Mouse (Mus musculus): ENCODE measurements around the gene Gm20479. TPM values are rescaled to one million over a fixed set of nuclear protein-coding genes. Genes with fewer than 3 reads are reported as not detected.

Gene Gm20479
- polyA plus RNA-seq, 1 experiment from 2014 or later, result 1.2 TPM

- H3K4me1 ChIP-seq (replicated peaks; ENCODE audit: control insufficient read depth, insufficient read depth, low read length), result peaks cover 35% of the 10 kb centered on the region
- H3K9me3 ChIP-seq (ENCODE audit: control insufficient read depth, low read length), result no peaks in the 10 kb centered on the region
- H3K9ac ChIP-seq (ENCODE audit: low read length), result peak overlapping the region; percentile 63
- peak overlapping the region; percentile 55 for H3K4me3 ChIP-seq (ENCODE audit: low read depth, low read length)
- no peak for ATAC-seq (replicated peaks; ENCODE audit: low FRiP score, low TSS enrichment, low read depth)
- no peaks in the 10 kb centered on the region for H3K36me3 ChIP-seq (ENCODE audit: control insufficient read depth, insufficient read depth, low read length)
- H3K4me2 ChIP-seq (ENCODE audit: low read length), result peak overlapping the region; percentile 62
- H3K27me3 ChIP-seq (replicated peaks; ENCODE audit: control insufficient read depth, insufficient read depth, low read length), result peaks cover 49% of the 10 kb centered on the region
- WGBS, result under 1% methylated on average over 36 of the region's 77 CpGs
- DNase-seq (ENCODE audit: low spot score), result peak; percentile 76
- H3K27ac ChIP-seq (ENCODE audit: low read depth), result peak overlapping the region; percentile 88
Measured at GRCm38 (mm10) chr7:27333316-27333941, 23.8 kb downstream of the Gm20479 start.

- peaks cover 5% of the 10 kb centered on the region; the same call in 1 of the 2 replicates for H3K36me3 ChIP-seq (ENCODE audit: control insufficient read depth, insufficient read depth, low read length)
- H3K4me3 ChIP-seq (ENCODE audit: low read depth, low read length), result peak overlapping the region; percentile 55
- peaks cover 53% of the 10 kb centered on the region for H3K27me3 ChIP-seq (replicated peaks; ENCODE audit: control insufficient read depth, insufficient read depth, low read length)
- ATAC-seq (replicated peaks; ENCODE audit: low FRiP score, low TSS enrichment, low read depth) (peak; percentile 9; the same call in 1 of the 2 replicates), DNase-seq (ENCODE audit: low spot score) (peak; percentile 95)
- H3K27ac ChIP-seq (ENCODE audit: low read depth), result peak overlapping the region; percentile 88
- 2% methylated on average over 38 of the region's 39 CpGs for WGBS
- H3K4me1 ChIP-seq (replicated peaks; ENCODE audit: control insufficient read depth, insufficient read depth, low read length), result peaks cover 35% of the 10 kb centered on the region
- H3K9me3 ChIP-seq (ENCODE audit: control insufficient read depth, low read length), result no peaks in the 10 kb centered on the region
- peak overlapping the region; percentile 62 for H3K4me2 ChIP-seq (ENCODE audit: low read length)
- peak overlapping the region; percentile 63 for H3K9ac ChIP-seq (ENCODE audit: low read length)
Measured at GRCm38 (mm10) chr7:27332353-27333199, 24.6 kb downstream of the Gm20479 start.

DNA sequence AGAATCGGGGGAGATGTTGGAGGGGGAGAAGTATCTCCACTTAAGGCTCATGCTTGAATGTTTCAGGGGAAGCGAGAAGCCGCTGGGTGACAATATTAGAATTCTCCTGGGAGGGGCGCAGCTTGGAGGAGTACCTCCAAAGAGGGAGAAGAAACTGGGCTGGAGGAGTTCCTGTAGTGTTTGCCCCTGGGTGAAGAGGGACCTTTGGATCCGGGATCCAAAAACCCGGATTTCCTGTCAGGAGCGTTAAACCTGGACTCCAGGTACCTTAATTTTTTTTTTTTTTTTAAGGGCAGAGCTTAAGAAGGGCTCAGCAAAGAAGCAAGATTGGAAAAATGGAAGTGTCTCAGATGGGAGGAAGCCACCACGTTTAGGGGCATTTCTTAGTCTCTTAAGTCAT lies 25.4 kb downstream of the Gm20479 start:
- WGBS, result 4% methylated on average over 8 of the region's 8 CpGs
- H3K4me1 ChIP-seq (replicated peaks; ENCODE audit: control insufficient read depth, insufficient read depth, low read length), result peaks cover 35% of the 10 kb centered on the region
- DNase-seq (ENCODE audit: low spot score), result peak; percentile 66

GRCm38 (mm10) chr7:27331541-27331851 lies 25.7 kb downstream of the Gm20479 start:
- Histone ChIP-seq H3K27me3 (replicated peaks; ENCODE audit: control insufficient read depth, insufficient read depth, low read length) (peaks cover 56% of the 10 kb centered on the region), H3K4me3 (ENCODE audit: low read depth, low read length) (peak overlapping the region; percentile 55), H3K9me3 (ENCODE audit: control insufficient read depth, low read length) (no peaks in the 10 kb centered on the region), H3K36me3 (ENCODE audit: control insufficient read depth, insufficient read depth, low read length) (peaks cover 14% of the 10 kb centered on the region; the same call in 1 of the 2 replicates), H3K4me1 (replicated peaks; ENCODE audit: control insufficient read depth, insufficient read depth, low read length) (peaks cover 33% of the 10 kb centered on the region), H3K4me2 (ENCODE audit: low read length) (peak overlapping the region; percentile 62), H3K27ac (ENCODE audit: low read depth) (peak overlapping the region; percentile 88), H3K9ac (ENCODE audit: low read length) (peak overlapping the region; percentile 63)
- ATAC-seq (replicated peaks; ENCODE audit: low FRiP score, low TSS enrichment, low read depth) (no peak), DNase-seq (ENCODE audit: low spot score) (no peak)
- WGBS, result 3% methylated on average over 8 of the region's 8 CpGs

More for the DNA sequence above, 25.4 kb downstream of the Gm20479 start:
- H3K4me2 ChIP-seq (ENCODE audit: low read length), result peak overlapping the region; percentile 62
- H3K36me3 ChIP-seq (ENCODE audit: control insufficient read depth, insufficient read depth, low read length), result peaks cover 12% of the 10 kb centered on the region; the same call in 1 of the 2 replicates
- no peak for ATAC-seq (replicated peaks; ENCODE audit: low FRiP score, low TSS enrichment, low read depth)
- H3K27ac ChIP-seq (ENCODE audit: low read depth), result peak overlapping the region; percentile 88
- peak overlapping the region; percentile 63 for H3K9ac ChIP-seq (ENCODE audit: low read length)
- H3K27me3 ChIP-seq (replicated peaks; ENCODE audit: control insufficient read depth, insufficient read depth, low read length), result peaks cover 56% of the 10 kb centered on the region
- peak overlapping the region; percentile 55 for H3K4me3 ChIP-seq (ENCODE audit: low read depth, low read length)
- H3K9me3 ChIP-seq (ENCODE audit: control insufficient read depth, low read length), result no peaks in the 10 kb centered on the region

DNA sequence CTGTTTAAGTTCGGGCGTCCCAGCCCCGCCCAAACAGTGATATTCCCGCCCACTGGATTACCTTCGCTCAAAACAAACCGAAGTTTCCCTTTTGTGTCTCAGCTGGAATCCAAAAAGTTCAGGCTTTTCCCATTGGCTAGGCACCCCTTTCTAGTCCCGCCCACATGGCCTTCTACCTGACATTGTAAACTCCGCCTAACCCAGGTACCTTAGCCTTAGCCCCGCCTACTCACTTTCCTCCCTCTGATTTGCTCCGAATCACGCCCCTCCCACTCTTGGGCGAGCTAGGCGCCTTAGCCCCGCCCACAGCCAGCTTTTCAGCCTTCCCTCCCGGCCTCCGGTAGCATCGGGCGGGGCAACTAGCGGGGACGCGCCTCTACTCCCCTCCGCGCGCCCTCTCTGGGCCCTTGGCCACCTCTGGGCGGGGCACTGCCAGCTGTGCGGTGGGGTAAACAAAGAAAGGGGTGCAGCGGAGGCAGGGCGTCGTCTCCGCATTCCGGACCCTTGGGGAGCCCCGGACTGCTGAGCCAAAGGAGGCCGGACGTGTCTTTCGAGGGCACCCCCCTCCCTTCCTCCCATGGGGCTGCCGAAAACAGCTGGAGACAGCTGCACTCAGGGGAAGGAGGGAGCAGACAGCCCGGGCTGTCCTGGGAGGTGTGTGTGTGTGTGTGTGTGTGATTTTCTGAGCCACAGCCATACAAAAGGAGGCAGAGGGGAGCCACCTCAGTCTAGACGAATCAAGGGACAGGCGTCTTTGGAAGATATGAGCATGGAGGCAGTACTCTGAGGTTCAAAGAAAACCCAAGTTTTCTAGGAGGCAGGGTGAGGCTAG lies 26.3 kb downstream of the Gm20479 start:
- H3K4me3 ChIP-seq (ENCODE audit: low read depth, low read length), result peak overlapping the region; percentile 55
- WGBS, result under 1% methylated on average over 39 of the region's 39 CpGs
- H3K27me3 ChIP-seq (replicated peaks; ENCODE audit: control insufficient read depth, insufficient read depth, low read length), result peaks cover 56% of the 10 kb centered on the region

DNA sequence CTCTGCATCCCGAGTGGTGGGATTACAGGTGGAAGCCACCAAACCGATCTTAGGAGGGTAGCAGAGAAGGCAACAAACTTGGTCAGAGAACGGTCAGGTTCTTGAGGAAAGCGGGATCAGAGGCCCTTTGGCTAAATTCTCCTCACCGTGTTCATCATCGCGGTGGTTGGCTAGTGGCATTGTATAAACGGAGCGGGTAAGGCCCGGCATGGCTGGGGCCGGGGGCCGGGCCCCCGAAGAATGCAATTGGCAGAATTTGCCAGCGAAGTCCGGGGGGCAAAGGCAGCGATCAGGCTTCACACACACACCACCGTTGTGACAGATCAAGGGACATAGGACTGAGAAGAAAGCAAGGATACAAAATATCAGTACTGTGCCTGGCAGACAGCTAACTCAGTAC lies 27.2 kb downstream of the Gm20479 start:
- ATAC-seq (replicated peaks; ENCODE audit: low FRiP score, low TSS enrichment, low read depth), result no peak
- 32% methylated on average over 17 of the region's 17 CpGs for WGBS
- H3K4me3 ChIP-seq (ENCODE audit: low read depth, low read length), result peak overlapping the region; percentile 55; the same call in 1 of the 2 replicates
- H3K9me3 ChIP-seq (ENCODE audit: control insufficient read depth, low read length), result no peaks in the 10 kb centered on the region
- H3K27me3 ChIP-seq (replicated peaks; ENCODE audit: control insufficient read depth, insufficient read depth, low read length), result peaks cover 56% of the 10 kb centered on the region
- H3K36me3 ChIP-seq (ENCODE audit: control insufficient read depth, insufficient read depth, low read length), result peaks cover 16% of the 10 kb centered on the region; the same call in 1 of the 2 replicates
- no peak overlapping the region for H3K9ac ChIP-seq (ENCODE audit: low read length)
- H3K4me1 ChIP-seq (replicated peaks; ENCODE audit: control insufficient read depth, insufficient read depth, low read length), result peaks cover 30% of the 10 kb centered on the region
- H3K27ac ChIP-seq (ENCODE audit: low read depth), result no peak overlapping the region
- DNase-seq (ENCODE audit: low spot score), result no peak
- H3K4me2 ChIP-seq (ENCODE audit: low read length), result peak overlapping the region; percentile 62

More for the DNA sequence above, 26.3 kb downstream of the Gm20479 start:
- Histone ChIP-seq H3K9me3 (ENCODE audit: control insufficient read depth, low read length) (no peaks in the 10 kb centered on the region), H3K27ac (ENCODE audit: low read depth) (peak overlapping the region; percentile 88), H3K4me2 (ENCODE audit: low read length) (peak overlapping the region; percentile 62), H3K36me3 (ENCODE audit: control insufficient read depth, insufficient read depth, low read length) (peaks cover 16% of the 10 kb centered on the region; the same call in 1 of the 2 replicates), H3K4me1 (replicated peaks; ENCODE audit: control insufficient read depth, insufficient read depth, low read length) (peaks cover 36% of the 10 kb centered on the region), H3K9ac (ENCODE audit: low read length) (peak overlapping the region; percentile 63)
- ATAC-seq (replicated peaks; ENCODE audit: low FRiP score, low TSS enrichment, low read depth) (peak; percentile 57), DNase-seq (ENCODE audit: low spot score) (peak; percentile 94)

DNA sequence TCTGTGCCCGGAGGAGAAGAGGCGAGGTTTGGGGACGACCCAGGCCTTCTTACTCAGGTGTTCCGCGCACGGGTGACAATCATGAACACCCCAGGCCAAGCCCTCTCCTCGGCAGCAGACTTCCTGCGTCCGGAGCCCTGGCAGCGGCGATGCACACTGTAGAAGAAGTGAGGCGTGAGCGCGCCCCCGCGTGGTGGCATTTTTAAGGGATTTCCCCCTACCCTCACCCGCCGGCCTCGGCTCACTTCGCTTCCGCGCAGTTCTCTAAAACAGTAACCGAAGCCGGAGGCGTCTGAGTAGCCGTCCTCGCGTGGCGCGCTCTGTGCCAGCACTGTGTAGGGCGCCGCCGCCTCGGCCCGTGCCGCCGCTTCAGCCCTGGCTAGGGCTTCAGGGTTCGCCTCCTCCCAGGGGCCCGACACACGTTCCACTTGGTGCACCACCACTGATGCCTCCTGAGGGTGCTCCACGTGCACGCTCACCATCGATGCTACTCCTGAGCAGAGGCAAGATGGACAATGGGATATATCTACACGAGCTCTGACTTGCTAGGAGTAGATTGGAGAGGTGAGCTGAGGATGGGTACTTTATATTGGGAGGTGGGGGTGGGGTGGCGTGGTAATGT lies 27.8 kb downstream of the Gm20479 start:
- H3K4me3 ChIP-seq (ENCODE audit: low read depth, low read length), result peak overlapping the region; percentile 17; the same call in 1 of the 2 replicates
- ATAC-seq (replicated peaks; ENCODE audit: low FRiP score, low TSS enrichment, low read depth), result 0 out of 2 replicates have a peak, but pooled peaks have one; percentile 7
- H3K27ac ChIP-seq (ENCODE audit: low read depth), result no peak overlapping the region
- peaks cover 26% of the 10 kb centered on the region for H3K4me1 ChIP-seq (replicated peaks; ENCODE audit: control insufficient read depth, insufficient read depth, low read length)
- H3K9ac ChIP-seq (ENCODE audit: low read length), result 0 out of 2 replicates have a peak overlapping the region, but pooled peaks have one; percentile 3
- H3K4me2 ChIP-seq (ENCODE audit: low read length), result peak overlapping the region; percentile 62
- 6% methylated on average over 45 of the region's 45 CpGs for WGBS
- DNase-seq (ENCODE audit: low spot score), result peak; percentile 95
- H3K9me3 ChIP-seq (ENCODE audit: control insufficient read depth, low read length), result no peaks in the 10 kb centered on the region
- peaks cover 16% of the 10 kb centered on the region; the same call in 1 of the 2 replicates for H3K36me3 ChIP-seq (ENCODE audit: control insufficient read depth, insufficient read depth, low read length)
- peaks cover 51% of the 10 kb centered on the region for H3K27me3 ChIP-seq (replicated peaks; ENCODE audit: control insufficient read depth, insufficient read depth, low read length)
